Mouse (Mus musculus) midbrain, embryonic 14.5 days (tissue): ENCODE results near the gene Klhl35. TPM values are rescaled to one million over a fixed set of nuclear protein-coding genes. Genes with fewer than 3 reads are reported as not detected.
"Not testable (repeated sequence)": the region's sequence is repeated elsewhere in the genome, so short reads cannot be mapped to it uniquely, and the experiment has no call there.

Source experiments
- ATAC-seq: fragments of 200-750 bp; cut with Nextera tagmentation; 2 replicates; pipeline ENCODE4 v1.8.0; 2017; ENCODE audit warnings: moderate number of reproducible peaks, moderate library complexity; ENCODE audit not compliant: low FRiP score, low TSS enrichment
- DNase-seq: peaks from one replicate; pipeline ENCODE4 v3.0.0-alpha.2; 2015
- H3K27ac ChIP-seq: fragments of 300-500 bp; sonication (generic); replicated peaks from 2 replicates; pipeline ENCODE4 v1.5.1; 2014; ENCODE audit warnings: mild to moderate bottlenecking, low read depth, low read length, moderate library complexity
- H3K27me3 ChIP-seq: fragments of 300-500 bp; sonication (generic); 2 replicates; pipeline ENCODE4 v1.6.1; 2014; ENCODE audit warnings: low read length, control low read depth, mixed read lengths; ENCODE audit not compliant: control insufficient read depth, insufficient read depth
- H3K36me3 ChIP-seq: fragments of 300-500 bp; sonication (generic); 2 replicates; pipeline ENCODE4 v1.6.1; 2014; ENCODE audit warnings: low read length, control low read depth; ENCODE audit not compliant: control insufficient read depth, insufficient read depth
- H3K4me1 ChIP-seq: fragments of 300-500 bp; sonication (generic); 2 replicates; pipeline ENCODE4 v1.6.1; 2014; ENCODE audit warnings: mild to moderate bottlenecking, antibody characterized with exemption, low read length, control low read depth; ENCODE audit not compliant: control insufficient read depth, insufficient read depth
- H3K4me2 ChIP-seq: fragments of 300-500 bp; sonication (generic); 2 replicates; pipeline ENCODE4 v1.6.1; 2014; ENCODE audit warnings: mild to moderate bottlenecking, low read length, moderate library complexity
- H3K4me3 ChIP-seq: fragments of 300-500 bp; sonication (generic); replicated peaks from 2 replicates; pipeline ENCODE4 v1.5.1; 2014; ENCODE audit warnings: low read depth, low read length
- H3K9ac ChIP-seq: fragments of 300-500 bp; sonication (generic); replicated peaks from 2 replicates; pipeline ENCODE4 v1.6.1; 2014; ENCODE audit warnings: mild to moderate bottlenecking, low read length, moderate library complexity
- H3K9me3 ChIP-seq: fragments of 300-500 bp; sonication (generic); 2 replicates; pipeline ENCODE4 v1.6.1; 2016; ENCODE audit warnings: low read length, control low read depth, mixed read lengths; ENCODE audit not compliant: control insufficient read depth
- WGBS: fragments of 180-500 bp; shearing (Covaris S2); extraction: QIAGEN DNeasy Blood & Tissue Kit; methylation state at CpG from one replicate; pipeline ENCODE4 v1.1.7; 2014; 5-methylcytosine and 5-hydroxymethylcytosine counted together
- polyA plus RNA-seq: library from polyadenylated mRNA; unstranded; fragments of >200 nt; fragmentation: Nextera tagmentation; extraction: Ambion mirVana; gene quantifications from 2 replicates; pipeline ENCODE4 v1.2.1, GENCODE M21; 2014

The Klhl35 gene
- polyA plus RNA-seq, 1 experiment from 2014 or later, result 11.6 TPM

DNA sequence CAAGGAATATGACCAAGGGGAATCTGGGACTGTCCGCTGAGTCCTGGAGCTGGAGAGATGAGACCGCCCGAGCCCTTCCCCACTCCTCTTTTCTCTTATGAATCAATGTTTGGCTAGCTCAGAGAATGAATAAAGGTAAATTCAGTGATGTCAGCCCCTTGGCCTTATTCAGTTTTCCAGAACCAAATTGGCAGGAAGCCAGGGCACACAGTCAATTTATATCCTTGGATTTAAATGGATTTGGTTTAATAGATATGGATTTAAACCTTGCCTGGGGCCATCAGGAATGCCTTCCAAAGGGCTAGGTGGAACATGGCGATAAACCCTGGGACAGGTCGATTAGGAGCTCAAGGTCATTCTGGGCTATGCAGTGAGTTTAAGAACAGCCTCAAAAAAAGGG is 23.9 kb downstream of the Klhl35 start:
- ATAC-seq (no peak), DNase-seq (peak; percentile 61)
- Histone ChIP-seq H3K36me3 (no peaks in the 10 kb centered on the region), H3K4me1 (no peaks in the 10 kb centered on the region), H3K4me3 (no peak overlapping the region), H3K9me3 (peaks cover 5% of the 10 kb centered on the region; the same call in 1 of the 2 replicates), H3K9ac (no peak overlapping the region), H3K27ac (no peak overlapping the region), H3K4me2 (no peak overlapping the region), H3K27me3 (no peaks in the 10 kb centered on the region)
- 62% methylated on average over 5 of the region's 5 CpGs for WGBS

DNA sequence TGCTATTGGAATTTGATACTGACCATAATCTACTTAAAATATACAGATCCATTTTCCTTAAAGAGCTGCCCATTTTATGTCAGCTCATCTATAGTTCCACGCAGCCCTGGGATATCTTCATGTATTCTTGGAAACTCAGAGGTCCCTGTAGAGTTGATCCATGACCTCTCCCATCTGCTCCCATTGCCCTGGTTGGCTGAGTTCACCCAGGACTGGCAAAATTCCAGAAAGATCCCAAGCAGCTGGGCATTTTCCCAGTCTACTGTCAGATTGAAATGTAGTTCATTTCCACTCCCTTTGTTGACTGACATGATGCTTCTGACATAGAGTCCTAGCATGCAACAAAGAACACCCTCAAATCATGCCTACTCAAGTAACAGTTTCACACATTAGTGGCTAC is 33.3 kb downstream of the Klhl35 start:
- Histone ChIP-seq H3K4me2 (no peak overlapping the region), H3K9me3 (no peaks in the 10 kb centered on the region), H3K27ac (no peak overlapping the region), H3K4me3 (no peak overlapping the region), H3K4me1 (no peaks in the 10 kb centered on the region), H3K9ac (no peak overlapping the region), H3K36me3 (no peaks in the 10 kb centered on the region), H3K27me3 (no peaks in the 10 kb centered on the region)
- no peak for ATAC-seq
- DNase-seq, result no peak
- WGBS, result 63% methylated on average over 1 of the region's 1 CpGs

DNA sequence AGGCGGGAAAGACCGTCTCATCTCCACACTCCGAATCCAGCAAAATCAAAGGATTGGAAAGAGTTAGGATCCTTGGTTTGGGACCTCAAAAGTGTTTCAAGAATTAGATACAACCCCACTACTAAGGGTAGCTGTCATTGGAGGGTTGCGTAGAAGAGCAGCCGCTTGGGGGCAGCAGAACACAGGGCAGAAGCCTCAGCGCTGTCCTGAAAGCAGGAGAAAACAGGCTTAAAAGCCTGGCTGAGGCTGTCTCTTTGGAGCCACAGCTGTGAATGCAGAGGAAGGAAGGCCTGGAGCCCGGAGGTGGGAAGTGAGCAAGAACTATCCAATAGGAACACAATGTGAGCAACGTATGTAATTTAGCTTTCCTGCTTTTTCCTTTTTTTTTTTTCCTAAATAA is 34.4 kb downstream of the Klhl35 start:
- no peaks in the 10 kb centered on the region for H3K9me3 ChIP-seq
- H3K4me1 ChIP-seq, result no peaks in the 10 kb centered on the region
- no peak overlapping the region for H3K27ac ChIP-seq
- no peaks in the 10 kb centered on the region for H3K36me3 ChIP-seq
- 4% methylated on average over 8 of the region's 8 CpGs for WGBS
- ATAC-seq (peak; percentile 70; the same call in 1 of the 2 replicates), DNase-seq (peak; percentile 93)
- no peak overlapping the region for H3K4me2 ChIP-seq
- H3K27me3 ChIP-seq, result no peaks in the 10 kb centered on the region
- H3K9ac ChIP-seq, result no peak overlapping the region
- no peak overlapping the region for H3K4me3 ChIP-seq

DNA sequence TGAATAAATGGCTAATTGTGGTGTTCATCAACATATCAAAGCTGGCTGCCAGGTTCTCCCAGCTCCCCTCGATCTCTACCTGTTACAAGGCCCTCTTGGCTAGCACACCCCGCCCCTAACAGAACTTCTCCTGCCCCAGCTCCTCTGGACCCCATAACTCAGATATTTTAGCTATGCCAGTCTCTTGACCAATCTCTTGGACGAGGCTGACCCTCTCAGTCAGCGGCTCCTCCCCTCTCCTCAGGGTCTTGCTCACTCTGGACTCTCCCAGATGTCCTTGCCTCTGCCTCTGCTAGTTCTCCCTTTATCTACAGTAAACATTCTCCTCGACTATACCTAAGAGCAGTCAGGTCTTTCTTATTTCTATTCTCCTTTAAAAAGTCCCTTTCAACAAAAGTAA is 34.9 kb downstream of the Klhl35 start:
- DNase-seq, result no peak
- H3K4me1 ChIP-seq, result no peaks in the 10 kb centered on the region
- H3K27ac ChIP-seq, result no peak overlapping the region
- no peak overlapping the region for H3K4me2 ChIP-seq
- H3K36me3 ChIP-seq, result no peaks in the 10 kb centered on the region
- no peaks in the 10 kb centered on the region for H3K27me3 ChIP-seq
- ATAC-seq, result no peak
- no peaks in the 10 kb centered on the region for H3K9me3 ChIP-seq
- H3K9ac ChIP-seq, result no peak overlapping the region
- H3K4me3 ChIP-seq, result no peak overlapping the region
- WGBS, result 33% methylated on average over 5 of the region's 5 CpGs

DNA sequence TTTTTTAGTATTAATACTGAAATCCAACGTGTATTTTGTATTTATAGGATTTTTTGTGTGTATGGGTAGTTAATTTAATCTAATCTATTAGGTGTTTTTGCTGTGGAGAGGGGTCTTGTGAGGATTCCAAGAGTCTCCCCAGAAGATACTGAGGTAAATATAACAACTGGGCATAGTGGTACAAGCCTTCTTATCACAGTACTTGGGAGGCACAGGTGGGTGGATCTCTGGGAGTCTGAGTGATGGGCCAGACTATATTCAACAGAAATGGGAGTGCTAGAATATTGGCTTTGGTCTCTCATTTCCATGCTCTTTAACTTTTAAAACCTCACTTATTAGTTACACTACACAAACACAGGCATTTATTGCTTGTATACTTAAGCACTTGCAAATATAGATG is 35.3 kb downstream of the Klhl35 start:
- WGBS, result 58% methylated on average over 1 of the region's 1 CpGs
- no peak overlapping the region for H3K9ac ChIP-seq
- H3K4me2 ChIP-seq, result no peak overlapping the region
- no peak overlapping the region for H3K27ac ChIP-seq
- no peaks in the 10 kb centered on the region for H3K9me3 ChIP-seq
- DNase-seq (no peak), ATAC-seq (no peak)
- no peaks in the 10 kb centered on the region for H3K36me3 ChIP-seq
- no peaks in the 10 kb centered on the region for H3K27me3 ChIP-seq
- H3K4me3 ChIP-seq, result no peak overlapping the region
- no peaks in the 10 kb centered on the region for H3K4me1 ChIP-seq

DNA sequence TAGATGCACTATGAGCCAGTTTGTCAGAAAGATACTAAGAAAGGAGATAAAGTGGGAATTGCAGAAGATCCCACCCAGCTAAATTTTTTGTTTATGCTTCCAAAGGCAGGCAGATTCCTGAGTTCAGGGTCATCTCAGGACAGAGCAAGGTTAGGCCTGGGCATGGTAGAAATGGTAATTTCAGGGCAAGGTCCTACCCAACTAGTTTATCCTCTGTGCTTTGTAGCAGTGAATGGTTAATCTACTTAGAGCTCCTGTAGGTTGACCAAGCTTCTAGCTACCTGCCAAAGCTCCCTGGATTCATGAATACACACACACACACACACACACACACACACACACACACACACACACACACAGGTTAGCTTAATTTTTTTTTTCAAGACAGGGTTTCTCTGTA is 38.8 kb downstream of the Klhl35 start:
- H3K9ac ChIP-seq, result no peak overlapping the region
- DNase-seq, result no peak
- no peak overlapping the region for H3K4me2 ChIP-seq
- no peak overlapping the region for H3K27ac ChIP-seq
- no peaks in the 10 kb centered on the region for H3K4me1 ChIP-seq
- no peaks in the 10 kb centered on the region for H3K27me3 ChIP-seq
- no peaks in the 10 kb centered on the region for H3K9me3 ChIP-seq
- ATAC-seq, result no peak
- H3K4me3 ChIP-seq, result no peak overlapping the region
- H3K36me3 ChIP-seq, result no peaks in the 10 kb centered on the region

DNA sequence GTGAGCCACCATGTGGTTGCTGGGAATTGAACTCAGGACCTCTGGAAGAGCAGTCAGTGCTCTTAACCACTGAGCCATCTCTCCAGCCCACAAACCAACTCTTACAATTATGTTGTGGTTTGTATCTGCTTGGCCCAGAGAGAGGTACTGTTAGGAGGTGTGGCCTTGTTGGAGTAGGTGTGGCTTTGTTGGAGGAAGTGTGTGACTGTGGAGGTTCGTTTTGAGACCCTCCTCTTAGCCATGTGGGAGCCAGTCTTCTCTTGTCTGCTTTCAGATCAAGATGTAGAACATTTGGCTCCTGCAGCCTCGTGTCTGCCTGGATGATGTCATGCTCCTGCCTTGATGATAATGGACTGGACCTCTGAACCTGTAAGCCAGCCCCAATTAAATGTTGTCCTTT is 42.4 kb downstream of the Klhl35 start:
- DNase-seq, H3K27me3 ChIP-seq, H3K36me3 ChIP-seq, H3K9me3 ChIP-seq, ATAC-seq, H3K4me1 ChIP-seq, H3K27ac ChIP-seq, H3K9ac ChIP-seq, H3K4me2 ChIP-seq, H3K4me3 ChIP-seq: not testable (repeated sequence)
- 37% methylated on average over 2 of the region's 2 CpGs for WGBS

DNA sequence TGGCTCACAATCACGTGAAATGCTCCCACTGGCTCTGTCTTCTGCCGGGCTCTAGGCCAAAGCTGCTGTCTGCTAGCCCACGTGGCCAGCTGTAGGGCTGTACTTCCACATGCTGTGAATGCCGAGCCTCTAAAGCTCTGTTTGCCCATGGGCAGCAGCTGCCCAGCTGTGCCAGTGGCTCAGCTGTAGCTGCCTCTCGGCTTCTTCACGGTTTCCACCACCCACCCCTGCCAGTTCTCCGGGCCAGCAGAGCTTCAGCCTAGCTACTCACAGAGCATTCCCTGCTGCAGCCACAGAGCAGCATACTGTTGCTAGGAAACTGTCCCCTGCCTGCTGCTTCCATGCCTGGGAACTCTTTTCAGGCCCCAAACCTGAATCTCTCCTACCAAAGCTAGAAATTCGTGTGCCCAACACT is 44.3 kb downstream of the Klhl35 start:
- H3K4me1 ChIP-seq, result no peaks in the 10 kb centered on the region
- H3K9ac ChIP-seq, result no peak overlapping the region
- 3% methylated on average over 8 of the region's 8 CpGs for WGBS
- H3K4me3 ChIP-seq, result no peak overlapping the region
- H3K27ac ChIP-seq, result peak overlapping the region; percentile 21
- H3K27me3 ChIP-seq, result no peaks in the 10 kb centered on the region
- no peaks in the 10 kb centered on the region for H3K36me3 ChIP-seq
- ATAC-seq, result peak; percentile 27; the same call in 1 of the 2 replicates
- DNase-seq, result peak; percentile 73
- no peaks in the 10 kb centered on the region for H3K9me3 ChIP-seq
- peak overlapping the region; percentile 13; the same call in 1 of the 2 replicates for H3K4me2 ChIP-seq

DNA sequence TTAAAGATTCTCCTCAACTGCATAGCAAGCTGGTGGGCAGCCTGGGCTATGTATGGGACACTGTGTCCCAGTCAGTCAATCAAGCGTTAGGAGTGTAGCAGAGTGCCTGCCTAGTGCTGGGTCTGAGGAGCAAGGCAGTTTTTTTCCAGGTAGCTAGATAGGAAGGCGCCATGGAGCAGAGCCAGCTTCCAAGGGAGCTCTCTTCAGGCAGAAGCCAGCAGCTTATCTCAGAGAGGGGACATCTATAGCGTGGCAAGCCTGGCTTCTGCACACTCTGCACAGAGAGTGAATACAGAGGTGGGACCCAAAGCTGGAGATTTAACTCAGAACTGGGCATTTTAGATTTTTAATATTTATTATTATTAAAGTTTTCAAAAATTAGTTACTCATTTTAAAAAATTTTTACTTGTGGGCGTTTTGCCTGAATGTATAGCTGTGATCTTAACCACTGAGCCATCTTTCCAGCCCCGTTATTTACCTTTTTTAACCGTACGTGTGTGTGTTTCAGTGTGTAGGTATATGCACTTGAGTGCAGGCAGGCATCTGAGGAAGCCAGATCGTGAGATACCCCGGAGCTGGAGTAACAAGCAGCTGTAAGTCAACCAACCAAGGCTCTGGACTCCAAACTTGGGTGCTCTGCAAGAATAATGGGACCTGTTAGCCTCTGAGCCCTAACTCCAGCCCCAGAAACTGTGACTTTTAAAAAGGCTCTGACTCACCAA is 50.4 kb downstream of the Klhl35 start:
- no peak overlapping the region for H3K4me3 ChIP-seq
- no peaks in the 10 kb centered on the region for H3K36me3 ChIP-seq
- no peaks in the 10 kb centered on the region for H3K27me3 ChIP-seq
- no peak overlapping the region for H3K4me2 ChIP-seq
- ATAC-seq (no peak), DNase-seq (no peak)
- H3K9ac ChIP-seq, result no peak overlapping the region
- H3K27ac ChIP-seq, result no peak overlapping the region
- H3K9me3 ChIP-seq, result no peaks in the 10 kb centered on the region
- WGBS, result 84% methylated on average over 9 of the region's 9 CpGs
- H3K4me1 ChIP-seq, result no peaks in the 10 kb centered on the region
